Mouse (Mus musculus): ENCODE data around the gene Egfem1. TPM values are rescaled to one million over a fixed set of nuclear protein-coding genes. Genes with fewer than 3 reads are reported as not detected.

Egfem1 gene
- polyA plus RNA-seq, 1 experiment, result 0.80 TPM

DNA sequence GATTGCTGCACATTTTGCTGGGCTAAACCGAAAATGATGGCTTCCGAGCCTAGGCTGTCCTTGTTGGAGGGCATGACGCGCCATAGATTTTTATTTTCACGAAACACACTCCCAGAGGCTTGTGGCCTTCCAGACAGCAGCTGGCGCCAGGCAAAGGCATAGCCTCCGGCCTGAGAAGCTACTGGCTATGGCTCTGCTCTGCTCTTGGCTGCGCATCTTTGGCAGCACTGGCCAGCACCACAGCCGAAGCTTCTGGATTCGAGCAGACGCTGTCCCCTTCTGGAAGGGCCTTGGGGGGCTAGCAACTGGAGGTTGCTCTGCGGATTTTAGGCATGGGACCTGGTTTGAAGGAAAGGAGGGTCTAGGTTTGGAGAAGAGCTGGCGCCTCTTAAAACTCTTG, 306 bp upstream of the Egfem1 start:
- WGBS, result 31% methylated on average over 13 of the region's 13 CpGs
- TF ChIP-seq POLR2A (IDR thresholded peaks at IDR 0.05; ENCODE audit: borderline replicate concordance, extremely low read depth, low read depth, low read length), result no peak
- no peak for TF ChIP-seq CTCF (IDR thresholded peaks at IDR 0.05; ENCODE audit: insufficient read depth, low read length)
- Histone ChIP-seq H3K4me1 (ENCODE audit: control insufficient read depth, insufficient read depth, low read length) (no peaks in the 10 kb centered on the region; the same call in 1 of the 2 replicates), H3K4me3 (replicated peaks; ENCODE audit: extremely low read depth, low read depth, low read length) (no peak overlapping the region)
- no peak for DNase-seq

DNA sequence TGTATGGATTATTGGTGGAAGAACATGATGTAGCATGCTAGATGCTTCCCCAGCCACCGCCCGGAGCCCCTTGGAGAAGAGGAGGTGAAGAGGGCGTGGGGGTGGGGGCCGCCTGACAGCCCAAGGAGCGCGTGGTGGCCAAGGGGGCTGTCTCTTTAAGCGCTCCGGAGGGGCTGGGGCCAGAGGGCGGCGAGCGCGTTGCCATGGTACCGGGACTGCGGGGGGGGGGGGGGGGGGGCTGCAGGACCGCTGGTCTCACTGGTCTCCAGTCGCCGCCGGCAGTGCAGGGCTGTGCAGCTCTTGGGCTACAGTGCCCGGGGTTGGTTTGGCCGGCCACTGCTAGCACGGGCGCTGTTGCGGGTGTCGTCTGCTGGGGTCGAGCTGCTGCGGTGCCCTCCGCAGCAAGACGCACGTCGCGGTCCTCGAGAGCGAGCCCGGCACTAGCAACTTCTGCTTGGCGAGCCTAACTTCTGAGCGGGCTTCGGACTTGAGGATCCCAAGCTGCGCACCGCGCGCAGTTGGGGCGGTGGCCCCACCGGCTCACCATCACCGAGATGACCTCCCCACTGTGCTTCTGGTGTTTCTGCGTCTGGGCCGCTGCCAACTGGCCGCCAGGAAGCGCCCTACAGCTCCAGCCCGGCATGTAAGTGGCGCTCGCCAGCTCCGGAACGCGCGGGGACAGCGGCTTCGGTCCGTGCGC, 623 bp downstream of the Egfem1 start:
- no peaks in the 10 kb centered on the region; the same call in 1 of the 2 replicates for H3K4me1 ChIP-seq (ENCODE audit: control insufficient read depth, insufficient read depth, low read length)
- no peak for DNase-seq
- H3K4me3 ChIP-seq (replicated peaks; ENCODE audit: extremely low read depth, low read depth, low read length), result peak overlapping the region; percentile 41
- WGBS, result 1% methylated on average over 52 of the region's 59 CpGs
- TF ChIP-seq CTCF (IDR thresholded peaks at IDR 0.05; ENCODE audit: insufficient read depth, low read length) (no peak), POLR2A (IDR thresholded peaks at IDR 0.05; ENCODE audit: borderline replicate concordance, extremely low read depth, low read depth, low read length) (no peak)

DNA sequence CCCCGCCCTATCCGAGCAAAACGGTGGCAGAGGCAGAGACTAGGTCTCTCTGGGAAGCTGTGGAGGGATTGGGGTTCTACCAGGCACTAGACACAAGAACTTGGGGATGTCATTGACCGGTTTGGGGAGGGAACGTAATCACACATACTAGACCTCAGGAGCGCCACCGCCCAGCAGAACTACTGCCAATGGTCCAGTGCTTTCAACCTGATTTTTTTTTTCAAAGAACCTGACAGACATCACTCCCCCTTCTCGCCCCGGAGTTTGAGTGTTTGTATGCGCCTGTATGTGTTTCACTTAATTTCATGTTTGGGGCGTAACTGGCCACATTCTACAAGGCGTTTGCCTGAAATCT, 1.1 kb downstream of the Egfem1 start:
- no peak for DNase-seq
- TF ChIP-seq POLR2A (IDR thresholded peaks at IDR 0.05; ENCODE audit: borderline replicate concordance, extremely low read depth, low read depth, low read length), result no peak
- TF ChIP-seq CTCF (IDR thresholded peaks at IDR 0.05; ENCODE audit: insufficient read depth, low read length), result no peak
- 5% methylated on average over 12 of the region's 12 CpGs for WGBS
- no peaks in the 10 kb centered on the region; the same call in 1 of the 2 replicates for H3K4me1 ChIP-seq (ENCODE audit: control insufficient read depth, insufficient read depth, low read length)
- peak overlapping the region; percentile 41 for H3K4me3 ChIP-seq (replicated peaks; ENCODE audit: extremely low read depth, low read depth, low read length)

DNA sequence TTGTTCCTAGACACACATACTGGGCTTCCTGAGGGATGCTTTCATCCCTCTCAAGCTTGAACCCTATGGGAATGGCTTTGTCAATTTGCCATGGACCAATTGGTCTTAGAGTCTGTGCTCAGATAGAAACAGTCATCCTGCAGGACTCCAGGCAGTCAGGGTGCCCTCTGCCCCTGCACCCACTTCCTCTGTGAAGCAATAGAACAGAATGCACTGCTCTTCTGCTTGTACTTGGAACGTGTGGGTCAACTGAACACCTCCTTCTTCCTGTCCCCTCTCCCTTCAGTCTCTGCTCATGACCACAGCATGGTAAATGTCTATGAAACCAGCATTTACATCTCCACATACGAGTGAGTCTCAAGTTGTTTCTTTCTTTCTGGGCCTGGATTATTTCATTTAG, 16.6 kb downstream of the Egfem1 start:
- Histone ChIP-seq H3K4me3 (replicated peaks; ENCODE audit: extremely low read depth, low read depth, low read length) (no peak overlapping the region), H3K4me1 (ENCODE audit: control insufficient read depth, insufficient read depth, low read length) (no peaks in the 10 kb centered on the region)
- DNase-seq, result no peak
- WGBS, result 41% methylated on average over 2 of the region's 2 CpGs
- no peak for TF ChIP-seq POLR2A (IDR thresholded peaks at IDR 0.05; ENCODE audit: borderline replicate concordance, extremely low read depth, low read depth, low read length)

DNA sequence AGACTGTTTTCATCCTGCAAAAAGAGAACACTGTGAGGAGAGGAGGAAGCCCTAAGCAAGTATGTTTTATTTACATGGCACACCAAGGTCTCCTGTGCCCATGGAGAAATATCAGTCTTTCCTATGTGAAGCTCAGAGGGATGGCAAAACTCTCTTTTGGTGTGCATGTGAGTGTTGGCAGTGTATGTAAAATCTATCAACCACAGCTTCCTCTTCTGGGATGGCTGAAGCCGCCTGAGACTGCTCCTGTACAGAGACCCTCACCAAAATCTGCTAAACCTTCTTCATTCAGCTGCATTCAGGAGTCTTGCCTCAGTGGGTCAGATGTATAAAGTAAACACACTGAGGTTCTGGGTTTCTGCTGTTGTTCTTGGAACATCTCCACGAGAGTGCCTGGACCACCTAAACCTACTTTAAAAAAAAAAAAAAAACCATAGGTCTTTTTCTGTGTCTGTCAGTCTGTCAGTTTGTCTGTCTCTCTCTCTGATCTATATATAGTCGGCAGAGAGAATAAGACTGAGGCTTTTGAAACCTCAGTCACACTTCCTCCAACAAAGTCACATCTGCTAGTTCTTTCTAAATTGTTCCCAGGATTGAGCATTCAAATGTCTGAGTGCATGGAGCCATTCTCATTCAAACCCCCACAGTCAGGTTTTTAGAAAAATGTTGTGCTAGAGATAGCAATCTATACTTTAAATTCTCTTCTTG, 24.3 kb downstream of the Egfem1 start:
- Histone ChIP-seq H3K4me3 (replicated peaks; ENCODE audit: extremely low read depth, low read depth, low read length) (no peak overlapping the region), H3K4me1 (ENCODE audit: control insufficient read depth, insufficient read depth, low read length) (no peaks in the 10 kb centered on the region)
- DNase-seq, result no peak
- 52% methylated on average over 3 of the region's 3 CpGs for WGBS
- TF ChIP-seq CTCF (IDR thresholded peaks at IDR 0.05; ENCODE audit: insufficient read depth, low read length) (no peak), POLR2A (IDR thresholded peaks at IDR 0.05; ENCODE audit: borderline replicate concordance, extremely low read depth, low read depth, low read length) (no peak)

DNA sequence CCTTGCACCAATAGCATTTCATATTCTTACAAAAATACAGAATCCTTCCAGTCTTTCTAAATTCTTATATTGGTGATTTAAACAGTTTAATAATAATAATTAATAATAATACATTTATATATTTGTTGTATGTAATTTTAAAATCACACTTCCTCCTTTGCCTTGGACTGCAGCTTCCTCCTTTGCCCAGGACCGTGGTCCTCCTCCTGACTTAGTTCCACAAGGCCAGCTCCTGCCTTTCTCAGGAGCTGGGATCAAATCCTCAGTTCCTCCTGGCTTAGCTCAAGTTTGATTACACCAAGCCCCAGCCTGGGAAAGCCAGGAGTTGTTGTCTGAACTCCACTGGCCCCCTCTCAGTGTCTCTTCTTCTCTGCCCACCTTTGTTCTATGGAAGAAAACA, 25.3 kb downstream of the Egfem1 start:
- WGBS, result 63% methylated on average over 1 of the region's 1 CpGs
- Histone ChIP-seq H3K4me1 (ENCODE audit: control insufficient read depth, insufficient read depth, low read length) (no peaks in the 10 kb centered on the region), H3K4me3 (replicated peaks; ENCODE audit: extremely low read depth, low read depth, low read length) (no peak overlapping the region)
- no peak for DNase-seq
- TF ChIP-seq CTCF (IDR thresholded peaks at IDR 0.05; ENCODE audit: insufficient read depth, low read length) (no peak), POLR2A (IDR thresholded peaks at IDR 0.05; ENCODE audit: borderline replicate concordance, extremely low read depth, low read depth, low read length) (no peak)

DNA sequence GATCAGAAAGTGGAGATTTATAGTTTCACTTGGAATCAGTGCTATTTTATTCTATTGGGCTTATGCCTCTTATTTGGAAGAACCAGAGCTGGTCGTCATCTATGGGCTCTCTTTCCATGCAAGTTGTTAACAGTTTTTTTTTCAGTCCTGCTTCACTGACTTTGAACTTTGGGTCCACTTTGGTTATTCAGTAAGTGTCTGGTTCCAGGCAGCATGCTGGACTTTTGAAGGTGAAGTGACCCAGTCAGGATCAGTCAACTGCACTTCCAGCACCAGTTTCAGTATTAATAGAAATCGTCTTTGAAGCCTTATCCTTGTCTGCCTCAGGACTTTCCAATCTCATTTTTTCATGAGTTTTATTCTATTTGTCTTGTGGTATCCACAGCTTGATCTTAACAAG, 28.5 kb downstream of the Egfem1 start:
- DNase-seq, result no peak
- no peak overlapping the region for H3K4me3 ChIP-seq (replicated peaks; ENCODE audit: extremely low read depth, low read depth, low read length)
- no peak for TF ChIP-seq CTCF (IDR thresholded peaks at IDR 0.05; ENCODE audit: insufficient read depth, low read length)
- no peak for TF ChIP-seq POLR2A (IDR thresholded peaks at IDR 0.05; ENCODE audit: borderline replicate concordance, extremely low read depth, low read depth, low read length)
- H3K4me1 ChIP-seq (ENCODE audit: control insufficient read depth, insufficient read depth, low read length), result no peaks in the 10 kb centered on the region
- 77% methylated on average over 2 of the region's 2 CpGs for WGBS

DNA sequence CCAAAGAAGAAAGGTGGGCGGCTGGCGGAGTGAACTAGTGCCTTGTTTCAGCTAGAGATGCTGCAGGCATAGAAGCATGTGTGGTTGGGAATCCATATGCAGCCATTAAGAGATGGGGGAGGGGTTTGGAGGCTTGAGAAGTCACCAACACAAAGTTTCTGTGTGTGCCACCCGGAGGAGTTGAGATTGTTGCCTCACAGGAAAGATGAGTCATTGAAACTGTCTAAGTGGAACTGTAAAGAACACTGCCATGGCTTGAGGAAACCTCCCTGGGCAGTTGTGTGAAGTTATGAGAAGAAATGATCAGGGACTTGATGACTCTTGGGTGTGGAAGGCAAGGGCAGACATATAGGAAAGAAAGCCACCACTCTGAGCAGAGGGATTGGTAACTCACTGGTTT, 32.7 kb downstream of the Egfem1 start:
- TF ChIP-seq POLR2A (IDR thresholded peaks at IDR 0.05; ENCODE audit: borderline replicate concordance, extremely low read depth, low read depth, low read length) (no peak), CTCF (IDR thresholded peaks at IDR 0.05; ENCODE audit: insufficient read depth, low read length) (no peak)
- 84% methylated on average over 3 of the region's 3 CpGs for WGBS
- Histone ChIP-seq H3K4me3 (replicated peaks; ENCODE audit: extremely low read depth, low read depth, low read length) (no peak overlapping the region), H3K4me1 (ENCODE audit: control insufficient read depth, insufficient read depth, low read length) (no peaks in the 10 kb centered on the region)
- no peak for DNase-seq

DNA sequence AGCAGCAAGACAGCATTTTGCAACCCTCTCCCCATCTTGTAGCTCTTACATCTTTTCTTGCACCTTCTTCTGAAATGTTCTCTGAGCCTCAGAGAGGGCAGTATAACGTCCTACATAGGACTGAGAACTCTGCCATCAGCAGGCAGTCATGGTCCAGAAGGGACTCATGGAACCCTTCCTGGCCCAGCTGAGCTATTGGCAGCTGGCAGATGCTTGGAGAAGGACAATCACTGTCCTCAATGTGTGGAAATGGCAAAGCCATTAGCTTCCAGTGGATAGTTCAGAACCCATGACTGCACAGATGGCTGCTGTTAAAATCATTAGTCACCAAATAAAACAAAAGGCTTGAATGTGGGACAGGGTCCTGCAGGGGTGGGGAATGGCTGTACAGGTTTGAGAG, 35.6 kb downstream of the Egfem1 start:
- DNase-seq, result no peak
- WGBS, result 32% methylated on average over 1 of the region's 1 CpGs
- H3K4me3 ChIP-seq (replicated peaks; ENCODE audit: extremely low read depth, low read depth, low read length), result no peak overlapping the region
- no peaks in the 10 kb centered on the region for H3K4me1 ChIP-seq (ENCODE audit: control insufficient read depth, insufficient read depth, low read length)
- TF ChIP-seq POLR2A (IDR thresholded peaks at IDR 0.05; ENCODE audit: borderline replicate concordance, extremely low read depth, low read depth, low read length), result no peak
- no peak for TF ChIP-seq CTCF (IDR thresholded peaks at IDR 0.05; ENCODE audit: insufficient read depth, low read length)

DNA sequence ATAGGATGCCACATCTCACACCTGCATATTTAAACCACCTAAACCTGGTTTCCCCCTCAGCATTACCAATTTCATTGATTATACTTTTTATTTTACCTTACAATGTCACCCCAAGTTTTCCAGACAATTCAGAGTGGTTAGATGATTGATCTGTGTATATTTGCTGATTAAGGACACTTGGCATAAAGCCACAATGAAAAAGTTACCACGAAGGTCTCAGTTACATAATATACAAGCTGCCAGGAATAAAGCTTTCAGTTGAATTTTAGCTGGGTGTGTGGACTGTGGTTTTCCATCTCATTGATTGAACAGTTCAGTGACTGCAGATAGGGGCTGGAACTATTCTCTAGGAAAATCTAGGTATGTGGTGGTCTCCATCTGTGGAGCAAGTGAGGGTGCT, 40.7 kb downstream of the Egfem1 start:
- WGBS, result 45% methylated on average over 1 of the region's 1 CpGs
- Histone ChIP-seq H3K4me3 (replicated peaks; ENCODE audit: extremely low read depth, low read depth, low read length) (no peak overlapping the region), H3K4me1 (ENCODE audit: control insufficient read depth, insufficient read depth, low read length) (no peaks in the 10 kb centered on the region)
- TF ChIP-seq POLR2A (IDR thresholded peaks at IDR 0.05; ENCODE audit: borderline replicate concordance, extremely low read depth, low read depth, low read length), result no peak
- no peak for TF ChIP-seq CTCF (IDR thresholded peaks at IDR 0.05; ENCODE audit: insufficient read depth, low read length)
- DNase-seq, result no peak

All from lung, adult 2 months (tissue).